Mouse (Mus musculus): ENCODE data around the gene Khnyn. TPM values are rescaled to one million over a fixed set of nuclear protein-coding genes. Genes with fewer than 3 reads are reported as not detected.

The Khnyn gene
- polyA plus RNA-seq, 1 experiment from 2014 or later = 10.9 TPM

GRCm38 (mm10) chr14:55940070-55940800 lies 55.5 kb downstream of the Khnyn start:
- Histone ChIP-seq H3K9me3 (no peaks in the 10 kb centered on the region), H3K27ac (no peak overlapping the region), H3K4me2 (no peak overlapping the region), H3K9ac (no peak overlapping the region), H3K27me3 (replicated peaks) (no peaks in the 10 kb centered on the region), H3K36me3 (replicated peaks) (no peaks in the 10 kb centered on the region), H3K4me3 (no peak overlapping the region), H3K4me1 (no peaks in the 10 kb centered on the region)
- 55% methylated on average over 7 of the region's 7 CpGs for WGBS
- ATAC-seq (replicated peaks) = no peak

GRCm38 (mm10) chr14:55943601-55944000 lies 58.9 kb downstream of the Khnyn start:
- H3K4me2 ChIP-seq = no peak overlapping the region
- H3K27ac ChIP-seq = no peak overlapping the region
- H3K9me3 ChIP-seq = no peaks in the 10 kb centered on the region
- ATAC-seq (replicated peaks) = no peak
- 83% methylated on average over 11 of the region's 11 CpGs for WGBS
- H3K36me3 ChIP-seq (replicated peaks) = no peaks in the 10 kb centered on the region
- H3K4me3 ChIP-seq = no peak overlapping the region
- H3K9ac ChIP-seq = no peak overlapping the region
- no peaks in the 10 kb centered on the region for H3K4me1 ChIP-seq
- no peaks in the 10 kb centered on the region for H3K27me3 ChIP-seq (replicated peaks)

- WGBS = 82% methylated on average over 4 of the region's 4 CpGs
Measured at GRCm38 (mm10) chr14:55944575-55944974, 59.8 kb downstream of the Khnyn start, which contains the start of gene Cma1. TSS of gene Cma1 (minus strand) at chr14:55944675.

GRCm38 (mm10) chr14:55946269-55946969 lies 61.7 kb downstream of the Khnyn start:
- Histone ChIP-seq H3K4me1 (no peaks in the 10 kb centered on the region), H3K27ac (no peak overlapping the region), H3K27me3 (replicated peaks) (no peaks in the 10 kb centered on the region), H3K4me2 (no peak overlapping the region), H3K9ac (no peak overlapping the region), H3K9me3 (no peaks in the 10 kb centered on the region), H3K4me3 (no peak overlapping the region), H3K36me3 (replicated peaks) (no peaks in the 10 kb centered on the region)
- ATAC-seq (replicated peaks) = no peak
- WGBS = 85% methylated on average over 2 of the region's 2 CpGs

More at GRCm38 (mm10) chr14:55944575-55944974, 59.8 kb downstream of the Khnyn start, which contains the start of gene Cma1:
- Histone ChIP-seq H3K27me3 (replicated peaks) (no peaks in the 10 kb centered on the region), H3K9me3 (no peaks in the 10 kb centered on the region), H3K27ac (no peak within 1 kb of the TSS), H3K36me3 (replicated peaks) (no peaks in the 10 kb centered on the region), H3K4me1 (no peaks in the 10 kb centered on the region), H3K4me3 (no peak within 1 kb of the TSS), H3K4me2 (no peak within 1 kb of the TSS), H3K9ac (no peak within 1 kb of the TSS)
- ATAC-seq (replicated peaks) = no peak

Other genes with a start within 250 kb of the Khnyn start
- gene Ipo4, start 249.0 kb upstream of the Khnyn start, polyA plus RNA-seq (2015; fragmentation: Nextera tagmentation; extraction: Ambion mirVana) = 116 and 121 TPM in 2 replicates
- 0.79 and 1.1 TPM in 2 replicates for gene Gm49378, start 247.1 kb upstream of the Khnyn start, polyA plus RNA-seq (2015; fragmentation: Nextera tagmentation; extraction: Ambion mirVana)
- gene Tm9sf1, start 241.1 kb upstream of the Khnyn start, polyA plus RNA-seq (2015; fragmentation: Nextera tagmentation; extraction: Ambion mirVana) = 63.0 and 65.0 TPM in 2 replicates
- 0.41 and 0.43 TPM in 2 replicates for gene Tssk4, start 234.8 kb upstream of the Khnyn start, polyA plus RNA-seq (2015; fragmentation: Nextera tagmentation; extraction: Ambion mirVana)
- gene Mdp1, start 224.4 kb upstream of the Khnyn start, polyA plus RNA-seq (2015; fragmentation: Nextera tagmentation; extraction: Ambion mirVana) = 77.1 and 79.5 TPM in 2 replicates
- 42.8 and 43.1 TPM in 2 replicates for gene Gmpr2, start 213.0 kb upstream of the Khnyn start, polyA plus RNA-seq (2015; fragmentation: Nextera tagmentation; extraction: Ambion mirVana)
- 531 and 550 TPM in 2 replicates for gene Nedd8, start 212.8 kb upstream of the Khnyn start, polyA plus RNA-seq (2015; fragmentation: Nextera tagmentation; extraction: Ambion mirVana)
- gene Tinf2, start 203.1 kb upstream of the Khnyn start, polyA plus RNA-seq (2015; fragmentation: Nextera tagmentation; extraction: Ambion mirVana) = 25.6 TPM in 2 replicates
- gene Tgm1, start 171.0 kb upstream of the Khnyn start, polyA plus RNA-seq (2015; fragmentation: Nextera tagmentation; extraction: Ambion mirVana) = 0.20 and 0.27 TPM in 2 replicates
- 56.7 and 61.4 TPM in 2 replicates for gene Rabggta, start 162.7 kb upstream of the Khnyn start, polyA plus RNA-seq (2015; fragmentation: Nextera tagmentation; extraction: Ambion mirVana)
- gene Dhrs1, start 139.3 kb upstream of the Khnyn start, polyA plus RNA-seq (2015; fragmentation: Nextera tagmentation; extraction: Ambion mirVana) = 61.6 and 68.7 TPM in 2 replicates
- 28.7 and 31.8 TPM in 2 replicates for gene Nop9, start 139.3 kb upstream of the Khnyn start, polyA plus RNA-seq (2015; fragmentation: Nextera tagmentation; extraction: Ambion mirVana)
- gene Cideb, start 126.5 kb upstream of the Khnyn start, polyA plus RNA-seq (2015; fragmentation: Nextera tagmentation; extraction: Ambion mirVana) = 0.25 and 0.66 TPM in 2 replicates
- gene Ltb4r2, start 123.5 kb upstream of the Khnyn start, polyA plus RNA-seq (2015; fragmentation: Nextera tagmentation; extraction: Ambion mirVana) = 0.67 and 0.70 TPM in 2 replicates
- 0.41 and 0.59 TPM in 2 replicates for gene Ltb4r1, start 119.0 kb upstream of the Khnyn start, polyA plus RNA-seq (2015; fragmentation: Nextera tagmentation; extraction: Ambion mirVana)
- 5.7 and 6.2 TPM in 2 replicates for gene Adcy4, start 100.9 kb upstream of the Khnyn start, polyA plus RNA-seq (2015; fragmentation: Nextera tagmentation; extraction: Ambion mirVana)
- gene Ripk3, start 96.1 kb upstream of the Khnyn start, polyA plus RNA-seq (2015; fragmentation: Nextera tagmentation; extraction: Ambion mirVana) = 2.3 and 2.7 TPM in 2 replicates
- gene Nfatc4, start 61.8 kb upstream of the Khnyn start, polyA plus RNA-seq (2015; fragmentation: Nextera tagmentation; extraction: Ambion mirVana) = 8.4 and 10.8 TPM in 2 replicates
- 12.4 and 13.6 TPM in 2 replicates for gene Nynrin, start 30.9 kb upstream of the Khnyn start, polyA plus RNA-seq (2015; fragmentation: Nextera tagmentation; extraction: Ambion mirVana)
- gene Cbln3, start 555 bp upstream of the Khnyn start, polyA plus RNA-seq (2015; fragmentation: Nextera tagmentation; extraction: Ambion mirVana) = 0.19 and 0.20 TPM in 2 replicates
- 169 and 175 TPM in 2 replicates for gene Sdr39u1, start 15.3 kb downstream of the Khnyn start, polyA plus RNA-seq (2015; fragmentation: Nextera tagmentation; extraction: Ambion mirVana)
- 0.37 and 1.6 TPM in 2 replicates for gene Cma1, start 59.7 kb downstream of the Khnyn start, polyA plus RNA-seq (2015; fragmentation: Nextera tagmentation; extraction: Ambion mirVana)
- not detected in 2 replicates for gene Cma2, start 66.0 kb downstream of the Khnyn start, polyA plus RNA-seq (2015; fragmentation: Nextera tagmentation; extraction: Ambion mirVana)
- not detected in 2 replicates for gene Mcpt1, start 133.0 kb downstream of the Khnyn start, polyA plus RNA-seq (2015; fragmentation: Nextera tagmentation; extraction: Ambion mirVana)
- not detected in 2 replicates for gene Mcpt9, start 145.5 kb downstream of the Khnyn start, polyA plus RNA-seq (2015; fragmentation: Nextera tagmentation; extraction: Ambion mirVana)
- gene Mcpt2, start 157.1 kb downstream of the Khnyn start, polyA plus RNA-seq (2015; fragmentation: Nextera tagmentation; extraction: Ambion mirVana) = not detected in 2 replicates
- 0.15 TPM in 1 of 2 replicates, not detected in the other for gene Mcpt4, start 177.4 kb downstream of the Khnyn start, polyA plus RNA-seq (2015; fragmentation: Nextera tagmentation; extraction: Ambion mirVana)
- gene Mcpt8, start 200.3 kb downstream of the Khnyn start, polyA plus RNA-seq (2015; fragmentation: Nextera tagmentation; extraction: Ambion mirVana) = not detected in 2 replicates
- not detected in 2 replicates for gene Ctsg, start 217.6 kb downstream of the Khnyn start, polyA plus RNA-seq (2015; fragmentation: Nextera tagmentation; extraction: Ambion mirVana)
- gene Gzme, start 235.7 kb downstream of the Khnyn start, polyA plus RNA-seq (2015; fragmentation: Nextera tagmentation; extraction: Ambion mirVana) = not detected in 2 replicates
- not detected in 2 replicates for gene Gzmd, start 247.7 kb downstream of the Khnyn start, polyA plus RNA-seq (2015; fragmentation: Nextera tagmentation; extraction: Ambion mirVana)